Mouse (Mus musculus) intestine, postnatal 0 days (tissue): ENCODE measurements around the gene Rpgr. TPM values are rescaled to one million over a fixed set of nuclear protein-coding genes. Genes with fewer than 3 reads are reported as not detected.

ENCODE experiments used
- ATAC-seq: fragments of 200-750 bp; cut with Nextera tagmentation; 2 replicates; pipeline ENCODE4 v1.8.0; 2017; ENCODE audit warnings: mild to moderate bottlenecking, moderate TSS enrichment, moderate library complexity
- H3K27ac ChIP-seq: fragments of 300-500 bp; sonication (generic); 2 replicates; pipeline ENCODE4 v1.5.1; 2014; ENCODE audit warnings: mild to moderate bottlenecking, low read depth, low read length, moderate library complexity
- H3K27me3 ChIP-seq: fragments of 300-500 bp; sonication (generic); replicated peaks from 2 replicates; pipeline ENCODE4 v1.6.1; 2014; ENCODE audit warnings: low read length, mixed read lengths; ENCODE audit not compliant: control insufficient read depth, insufficient read depth
- H3K36me3 ChIP-seq: fragments of 300-500 bp; sonication (generic); 2 replicates; pipeline ENCODE4 v1.6.1; 2014; ENCODE audit warnings: mild to moderate bottlenecking, moderate library complexity; ENCODE audit not compliant: control insufficient read depth, insufficient read depth
- H3K4me1 ChIP-seq: fragments of 300-500 bp; sonication (generic); replicated peaks from 2 replicates; pipeline ENCODE4 v1.6.1; 2014; ENCODE audit warnings: antibody characterized with exemption, low read length, mixed read lengths; ENCODE audit not compliant: control insufficient read depth, insufficient read depth
- H3K4me2 ChIP-seq: fragments of 300-500 bp; sonication (generic); replicated peaks from 2 replicates; pipeline ENCODE4 v1.6.1; 2014; ENCODE audit warnings: low read depth, mild to moderate bottlenecking, moderate library complexity
- H3K4me3 ChIP-seq: fragments of 300-500 bp; sonication (generic); 2 replicates; pipeline ENCODE4 v1.5.1; 2014; ENCODE audit warnings: low read depth, low read length
- H3K9ac ChIP-seq: fragments of 300-500 bp; sonication (generic); 2 replicates; pipeline ENCODE4 v1.6.1; 2014; ENCODE audit warnings: mild to moderate bottlenecking, low read depth, low read length
- H3K9me3 ChIP-seq: fragments of 300-500 bp; sonication (generic); 2 replicates; pipeline ENCODE4 v1.6.1; 2016; ENCODE audit warnings: mixed run types; ENCODE audit not compliant: control insufficient read depth
- CTCF ChIP-seq: sonication (generic); IDR thresholded peaks from 2 replicates; pipeline ENCODE4 v1.5.1; 2016; ENCODE audit warnings: low read depth, mild to moderate bottlenecking, control low read depth, antibody characterized with exemption, moderate library complexity
- WGBS: fragments of 180-500 bp; shearing (Covaris S2); extraction: QIAGEN DNeasy Blood & Tissue Kit; methylation state at CpG from one replicate; pipeline ENCODE4 v1.1.7; 2014; 5-methylcytosine and 5-hydroxymethylcytosine counted together
- polyA plus RNA-seq: library from polyadenylated mRNA; unstranded; fragments of >200 nt; fragmentation: Nextera tagmentation; extraction: Ambion mirVana; gene quantifications from 2 replicates; pipeline ENCODE4 v1.2.1, GENCODE M21; 2015

Rpgr gene
- polyA plus RNA-seq, 1 experiment from 2014 or later, result 4.1 TPM

DNA sequence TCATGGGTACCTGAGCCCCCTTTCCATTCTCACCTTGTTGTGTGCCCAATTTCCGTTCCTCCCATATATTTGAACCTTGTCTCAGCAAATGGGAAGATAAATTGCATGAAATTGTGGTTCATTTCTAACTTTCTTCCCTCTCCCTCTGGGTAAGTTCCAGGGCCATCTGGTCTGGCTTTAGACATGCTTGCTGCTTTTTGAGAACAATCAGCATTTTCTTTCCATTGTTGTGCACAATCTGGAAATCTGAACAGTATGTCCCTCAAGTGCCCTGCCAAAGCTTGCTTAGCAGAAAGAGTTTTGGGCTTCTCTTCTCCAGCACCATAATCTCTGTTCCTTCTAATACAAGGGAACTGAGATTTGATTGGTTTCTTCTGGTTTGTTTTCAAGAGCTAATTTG lies 152.9 kb downstream of the Rpgr start:
- 83% methylated on average over 1 of the region's 1 CpGs for WGBS
- H3K4me1 ChIP-seq, result no peaks in the 10 kb centered on the region
- no peaks in the 10 kb centered on the region for H3K36me3 ChIP-seq
- no peak overlapping the region for H3K4me2 ChIP-seq
- ATAC-seq, result no peak
- H3K9ac ChIP-seq, result no peak overlapping the region
- no peak overlapping the region for H3K27ac ChIP-seq
- H3K4me3 ChIP-seq, result no peak overlapping the region
- no peaks in the 10 kb centered on the region for H3K27me3 ChIP-seq
- no peaks in the 10 kb centered on the region for H3K9me3 ChIP-seq
- no peak for TF ChIP-seq CTCF

- WGBS, result 88% methylated on average over 2 of the region's 2 CpGs
- Histone ChIP-seq H3K4me1 (no peaks in the 10 kb centered on the region), H3K9ac (no peak overlapping the region), H3K27ac (no peak overlapping the region), H3K4me2 (no peak overlapping the region), H3K4me3 (no peak overlapping the region), H3K9me3 (no peaks in the 10 kb centered on the region), H3K36me3 (no peaks in the 10 kb centered on the region), H3K27me3 (no peaks in the 10 kb centered on the region)
- no peak for TF ChIP-seq CTCF
- ATAC-seq, result no peak
Measured at GRCm38 (mm10) chrX:10063361-10063760, 153.4 kb downstream of the Rpgr start.

GRCm38 (mm10) chrX:10062201-10062600 lies 154.5 kb downstream of the Rpgr start:
- ATAC-seq, result no peak
- no peak overlapping the region for H3K27ac ChIP-seq
- H3K4me1 ChIP-seq, result no peaks in the 10 kb centered on the region
- H3K9ac ChIP-seq, result no peak overlapping the region
- H3K4me3 ChIP-seq, result no peak overlapping the region
- no peaks in the 10 kb centered on the region for H3K36me3 ChIP-seq
- H3K4me2 ChIP-seq, result no peak overlapping the region
- no peaks in the 10 kb centered on the region for H3K27me3 ChIP-seq
- H3K9me3 ChIP-seq, result no peaks in the 10 kb centered on the region
- TF ChIP-seq CTCF, result no peak
- WGBS, result 80% methylated on average over 4 of the region's 4 CpGs

- TF ChIP-seq CTCF, result peak; percentile 62
- H3K4me1 ChIP-seq, result no peaks in the 10 kb centered on the region
- ATAC-seq, result no peak
Measured at GRCm38 (mm10) chrX:10034666-10035065, 182.1 kb downstream of the Rpgr start.

More at GRCm38 (mm10) chrX:10034666-10035065, 182.1 kb downstream of the Rpgr start:
- Histone ChIP-seq H3K27ac (no peak overlapping the region), H3K9ac (no peak overlapping the region), H3K4me3 (no peak overlapping the region), H3K9me3 (no peaks in the 10 kb centered on the region), H3K27me3 (no peaks in the 10 kb centered on the region), H3K4me2 (no peak overlapping the region), H3K36me3 (no peaks in the 10 kb centered on the region)

Other genes with a start within 250 kb of the Rpgr start
- gene Srpx, start 99.2 kb downstream of the Rpgr start, polyA plus RNA-seq, result 11.1 and 12.6 TPM in 2 replicates
- 42.9 and 50.2 TPM in 2 replicates for gene Otc, start 35.4 kb upstream of the Rpgr start, polyA plus RNA-seq